Mouse (Mus musculus): ENCODE data around the gene Gm10999. TPM values are rescaled to one million over a fixed set of nuclear protein-coding genes. Genes with fewer than 3 reads are reported as not detected.
"Not testable (repeated sequence)": the region's sequence is repeated elsewhere in the genome, so short reads cannot be mapped to it uniquely, and the experiment has no call there.

Gene Gm10999
- not detected in 2 replicates for polyA plus RNA-seq (2014; fragmentation: Nextera tagmentation; extraction: Ambion mirVana)

GRCm38 (mm10) chr8:129131561-129131960 lies at the start of gene Gm10999:
Gm10999 (minus strand) TSS chr8:129131661.
- Histone ChIP-seq H3K36me3 (ENCODE audit: control insufficient read depth, insufficient read depth, low read length) (no peaks in the 10 kb centered on the region), H3K9me3 (ENCODE audit: control insufficient read depth, low read length) (no peaks in the 10 kb centered on the region), H3K4me3 (ENCODE audit: low read depth, low read length) (no peak within 1 kb of the TSS), H3K27me3 (ENCODE audit: control insufficient read depth, insufficient read depth, low read length) (no peaks in the 10 kb centered on the region), H3K4me2 (ENCODE audit: low read depth, low read length) (no peak within 1 kb of the TSS), H3K27ac (ENCODE audit: low read depth, low read length) (no peak within 1 kb of the TSS), H3K4me1 (ENCODE audit: control insufficient read depth, insufficient read depth, low read length) (no peaks in the 10 kb centered on the region), H3K9ac (replicated peaks; ENCODE audit: low read depth, low read length) (no peak within 1 kb of the TSS)
- ATAC-seq (ENCODE audit: low read depth) = no peak
- 91% methylated on average over 1 of the region's 1 CpGs for WGBS

GRCm38 (mm10) chr8:129133475-129133874 lies 2.0 kb upstream of the Gm10999 start:
- no peak for ATAC-seq (ENCODE audit: low read depth)
- H3K27me3 ChIP-seq (ENCODE audit: control insufficient read depth, insufficient read depth, low read length) = no peaks in the 10 kb centered on the region
- no peak overlapping the region for H3K27ac ChIP-seq (ENCODE audit: low read depth, low read length)
- no peaks in the 10 kb centered on the region for H3K9me3 ChIP-seq (ENCODE audit: control insufficient read depth, low read length)
- H3K9ac ChIP-seq (replicated peaks; ENCODE audit: low read depth, low read length) = no peak overlapping the region
- H3K4me2 ChIP-seq (ENCODE audit: low read depth, low read length) = no peak overlapping the region
- H3K4me3 ChIP-seq (ENCODE audit: low read depth, low read length) = no peak overlapping the region
- H3K4me1 ChIP-seq (ENCODE audit: control insufficient read depth, insufficient read depth, low read length) = no peaks in the 10 kb centered on the region
- no peaks in the 10 kb centered on the region for H3K36me3 ChIP-seq (ENCODE audit: control insufficient read depth, insufficient read depth, low read length)

GRCm38 (mm10) chr8:129115761-129116160 lies 15.7 kb downstream of the Gm10999 start:
- H3K4me2 ChIP-seq (ENCODE audit: low read depth, low read length); ATAC-seq (ENCODE audit: low read depth); H3K36me3 ChIP-seq (ENCODE audit: control insufficient read depth, insufficient read depth, low read length); H3K4me3 ChIP-seq (ENCODE audit: low read depth, low read length); H3K9me3 ChIP-seq (ENCODE audit: control insufficient read depth, low read length); H3K4me1 ChIP-seq (ENCODE audit: control insufficient read depth, insufficient read depth, low read length); H3K27me3 ChIP-seq (ENCODE audit: control insufficient read depth, insufficient read depth, low read length); H3K27ac ChIP-seq (ENCODE audit: low read depth, low read length); H3K9ac ChIP-seq (replicated peaks; ENCODE audit: low read depth, low read length): not testable (repeated sequence)
- 35% methylated on average over 3 of the region's 3 CpGs for WGBS

Other genes starting within 250 kb of the Gm10999 start
- 0.23 TPM in 1 of 2 replicates, not detected in the other for gene Ccdc7a, start 66.1 kb downstream of the Gm10999 start, polyA plus RNA-seq (2014; fragmentation: Nextera tagmentation; extraction: Ambion mirVana)
- gene Ccdc7b, start 64.5 kb downstream of the Gm10999 start, polyA plus RNA-seq (2014; fragmentation: Nextera tagmentation; extraction: Ambion mirVana) = not detected in 2 replicates
- 28.4 and 31.4 TPM in 2 replicates for gene 2610044O15Rik8, start 102.7 kb upstream of the Gm10999 start, polyA plus RNA-seq (2014; fragmentation: Nextera tagmentation; extraction: Ambion mirVana)